Mouse (Mus musculus) ES-Bruce4 (cell line): ENCODE data around the gene Angptl8. TPM values are rescaled to one million over a fixed set of nuclear protein-coding genes. Genes with fewer than 3 reads are reported as not detected.

Experiments
- H3K27ac ChIP-seq: 2 replicates; pipeline ENCODE4 v1.5.1; 2012; ENCODE audit warnings: low read length, inconsistent platforms; ENCODE audit not compliant: insufficient read depth
- H3K27me3 ChIP-seq: 2 replicates; pipeline ENCODE4 v1.6.1; 2012; ENCODE audit warnings: mild to moderate bottlenecking, low read length, inconsistent platforms; ENCODE audit not compliant: control insufficient read depth, poor library complexity, insufficient read depth, severe bottlenecking
- H3K36me3 ChIP-seq: 2 replicates; pipeline ENCODE4 v1.6.1; 2012; ENCODE audit warnings: inconsistent platforms, mild to moderate bottlenecking, low read length, moderate library complexity; ENCODE audit not compliant: control insufficient read depth, poor library complexity, insufficient read depth, severe bottlenecking
- H3K4me1 ChIP-seq: one replicate; pipeline ENCODE4 v1.8.1; 2011; ENCODE audit warnings: low read length; ENCODE audit not compliant: control insufficient read depth, insufficient read depth
- H3K4me3 ChIP-seq: 2 replicates; pipeline ENCODE4 v1.5.1; 2011; ENCODE audit warnings: low read depth, mild to moderate bottlenecking, low read length
- H3K9ac ChIP-seq: 2 replicates; pipeline ENCODE4 v1.6.1; 2012; ENCODE audit warnings: low read depth, mild to moderate bottlenecking, inconsistent platforms; ENCODE audit not compliant: poor library complexity, severe bottlenecking
- H3K9me3 ChIP-seq: replicated peaks from 2 replicates; pipeline ENCODE4 v1.6.1; 2012; ENCODE audit warnings: mild to moderate bottlenecking, low read length, inconsistent platforms; ENCODE audit not compliant: control insufficient read depth, poor library complexity, insufficient read depth, severe bottlenecking
- CTCF ChIP-seq: IDR thresholded peaks from one replicate; pipeline ENCODE4 v1.8.1; 2011; ENCODE audit warnings: low read depth, low read length
- EP300 ChIP-seq: IDR thresholded peaks from 2 replicates; pipeline ENCODE4 v1.6.1; 2011; ENCODE audit warnings: low read depth, low read length; ENCODE audit not compliant: insufficient read depth
- POLR2A ChIP-seq: IDR thresholded peaks from one replicate; pipeline ENCODE4 v1.8.1; 2011; ENCODE audit warnings: low read length; ENCODE audit not compliant: insufficient read depth
- polyA plus RNA-seq: library from polyadenylated mRNA; stranded (reverse); fragments of >200 nt; gene quantifications from 2 replicates; pipeline ENCODE4 v1.2.4, GENCODE M21; 2011; ENCODE audit warnings: low read depth; ENCODE audit not compliant: missing spikeins, insufficient read depth, insufficient read length

Gene Angptl8
- polyA plus RNA-seq, 1 experiment = not detected

DNA sequence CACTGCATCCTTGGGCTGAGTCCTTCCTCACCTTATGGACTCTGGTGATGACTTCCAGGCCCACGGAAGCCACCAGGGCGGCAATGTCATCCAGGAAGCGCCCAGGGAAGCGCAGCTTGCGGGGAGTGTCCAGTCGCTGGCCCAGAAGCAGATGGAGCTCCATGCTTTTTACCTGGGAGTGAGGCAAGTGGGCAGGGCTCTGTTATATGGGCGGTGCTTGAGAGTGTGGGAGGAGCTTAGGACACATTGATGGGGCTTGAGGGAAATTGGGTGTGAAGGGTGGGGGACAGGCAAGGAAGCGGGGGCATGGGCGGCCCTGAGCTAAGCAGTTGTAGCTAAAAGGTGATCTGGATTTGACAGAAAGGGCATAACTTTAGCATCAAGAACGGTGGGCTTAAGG lies 10.9 kb upstream of the Angptl8 start:
- peaks cover 2% of the 10 kb centered on the region for H3K4me1 ChIP-seq
- no peak overlapping the region for H3K9ac ChIP-seq
- no peak overlapping the region for H3K27ac ChIP-seq
- no peak overlapping the region for H3K4me3 ChIP-seq
- no peaks in the 10 kb centered on the region for H3K27me3 ChIP-seq
- peaks cover 13% of the 10 kb centered on the region for H3K36me3 ChIP-seq
- TF ChIP-seq POLR2A (no peak), EP300 (no peak), CTCF (no peak)
- no peaks in the 10 kb centered on the region for H3K9me3 ChIP-seq

DNA sequence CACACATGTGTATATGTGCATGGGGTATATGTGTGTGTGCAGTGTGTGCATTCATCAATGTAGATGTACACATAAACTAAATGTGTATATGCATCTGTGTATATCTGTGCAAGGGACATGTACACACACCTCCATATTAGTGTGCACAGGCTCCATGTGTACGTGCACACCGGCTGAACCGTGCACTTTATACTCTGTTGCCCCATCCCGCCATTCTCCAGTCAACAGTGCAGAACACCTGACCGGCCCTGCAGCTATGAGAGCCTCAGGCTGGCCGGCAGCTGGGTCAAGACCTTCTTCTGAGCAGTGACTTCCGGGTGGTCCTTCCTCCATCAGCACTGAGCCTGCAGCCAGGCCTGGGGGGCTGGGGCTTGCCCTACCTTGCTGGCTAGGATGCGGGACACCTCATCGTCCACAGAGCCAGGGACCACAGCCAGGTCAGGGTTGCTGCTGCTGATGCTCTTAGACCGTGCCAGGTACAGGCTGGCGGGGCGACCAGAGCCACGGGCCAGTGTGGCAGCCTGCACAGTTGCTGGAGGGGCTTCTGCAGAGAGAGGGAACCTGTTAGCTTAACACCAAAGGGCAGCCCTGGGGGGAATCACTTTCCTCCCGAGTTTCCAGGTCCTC lies 5.4 kb upstream of the Angptl8 start:
- no peaks in the 10 kb centered on the region for H3K9me3 ChIP-seq
- H3K36me3 ChIP-seq = peaks cover 12% of the 10 kb centered on the region; the same call in 1 of the 2 replicates
- H3K27me3 ChIP-seq = no peaks in the 10 kb centered on the region
- H3K27ac ChIP-seq = no peak overlapping the region
- H3K4me3 ChIP-seq = no peak overlapping the region
- peaks cover 2% of the 10 kb centered on the region for H3K4me1 ChIP-seq
- TF ChIP-seq CTCF (no peak), EP300 (no peak), POLR2A (no peak)
- no peak overlapping the region for H3K9ac ChIP-seq

GRCm38 (mm10) chr9:21830461-21830850 lies 4.9 kb upstream of the Angptl8 start:
- peaks cover 13% of the 10 kb centered on the region for H3K36me3 ChIP-seq
- no peak overlapping the region for H3K4me3 ChIP-seq
- TF ChIP-seq POLR2A (no peak), EP300 (no peak), CTCF (no peak)
- H3K9me3 ChIP-seq = no peaks in the 10 kb centered on the region
- no peak overlapping the region for H3K27ac ChIP-seq
- no peaks in the 10 kb centered on the region for H3K27me3 ChIP-seq
- peaks cover 2% of the 10 kb centered on the region for H3K4me1 ChIP-seq
- H3K9ac ChIP-seq = no peak overlapping the region

GRCm38 (mm10) chr9:21830936-21831335 lies 4.4 kb upstream of the Angptl8 start:
- Histone ChIP-seq H3K9ac (no peak overlapping the region), H3K4me3 (no peak overlapping the region), H3K27ac (no peak overlapping the region), H3K27me3 (no peaks in the 10 kb centered on the region), H3K9me3 (no peaks in the 10 kb centered on the region), H3K36me3 (peaks cover 18% of the 10 kb centered on the region), H3K4me1 (peaks cover 5% of the 10 kb centered on the region)
- TF ChIP-seq CTCF = no peak
- no peak for TF ChIP-seq POLR2A
- TF ChIP-seq EP300 = no peak

DNA sequence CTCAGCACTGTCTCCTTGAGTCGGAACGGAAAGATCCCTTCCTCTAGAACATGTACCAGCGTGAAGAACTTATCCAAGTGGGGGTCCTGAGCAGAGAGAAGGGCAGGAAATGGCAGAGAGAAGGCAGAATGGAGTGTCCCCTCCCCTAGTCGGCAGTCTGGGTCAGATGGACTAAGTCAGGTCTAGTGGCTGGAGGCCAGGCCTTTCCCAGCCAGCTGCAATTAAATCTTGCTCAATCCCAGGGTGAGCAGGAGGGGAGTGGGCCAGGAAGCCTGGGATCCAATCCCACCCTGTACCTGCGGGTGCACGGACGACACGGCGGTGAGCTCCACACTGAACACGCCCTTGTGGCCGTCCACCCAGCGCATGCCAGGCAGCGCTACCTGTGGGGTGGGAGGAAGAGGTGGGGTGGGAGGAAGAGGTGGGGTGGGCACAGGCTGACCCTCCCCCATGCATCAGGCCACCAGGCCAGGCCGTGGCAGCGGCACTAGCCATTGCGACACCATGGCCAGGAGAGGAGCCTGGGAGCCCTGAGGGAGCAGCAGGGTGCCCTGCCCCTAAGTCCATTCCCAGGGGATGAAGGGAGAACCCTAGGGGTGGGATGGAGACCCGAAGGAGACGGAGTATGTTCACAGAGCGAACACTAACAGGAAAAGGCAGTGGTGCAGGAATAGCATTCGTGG lies 3.6 kb upstream of the Angptl8 start:
- Histone ChIP-seq H3K36me3 (peaks cover 24% of the 10 kb centered on the region), H3K27ac (no peak overlapping the region), H3K9me3 (no peaks in the 10 kb centered on the region), H3K4me1 (peaks cover 5% of the 10 kb centered on the region), H3K27me3 (no peaks in the 10 kb centered on the region), H3K4me3 (no peak overlapping the region), H3K9ac (no peak overlapping the region)
- TF ChIP-seq POLR2A (no peak), EP300 (no peak), CTCF (no peak)

GRCm38 (mm10) chr9:21837690-21838089 lies 2.4 kb downstream of the Angptl8 start:
- Histone ChIP-seq H3K27ac (no peak overlapping the region), H3K9me3 (no peaks in the 10 kb centered on the region), H3K27me3 (no peaks in the 10 kb centered on the region), H3K4me3 (no peak overlapping the region), H3K36me3 (peaks cover 48% of the 10 kb centered on the region), H3K9ac (no peak overlapping the region), H3K4me1 (peaks cover 10% of the 10 kb centered on the region)
- TF ChIP-seq CTCF (no peak), POLR2A (no peak), EP300 (no peak)
